Mouse (Mus musculus): ENCODE measurements around the gene Ltbp1. TPM values are rescaled to one million over a fixed set of nuclear protein-coding genes. Genes with fewer than 3 reads are reported as not detected.

The Ltbp1 gene
- polyA plus RNA-seq, 1 experiment, result 12.2 TPM

- Histone ChIP-seq H3K4me3 (ENCODE audit: low read depth, low read length) (no peak overlapping the region), H3K4me1 (ENCODE audit: control insufficient read depth, insufficient read depth, insufficient read length, low read length) (no peaks in the 10 kb centered on the region), H3K27ac (ENCODE audit: insufficient read depth, low read depth, low read length) (no peak overlapping the region), H3K36me3 (ENCODE audit: control insufficient read depth, insufficient read depth, low read length) (no peaks in the 10 kb centered on the region), H3K27me3 (ENCODE audit: control insufficient read depth, insufficient read depth, low read length) (no peaks in the 10 kb centered on the region)
- TF ChIP-seq POLR2A (IDR thresholded peaks at IDR 0.05; ENCODE audit: low read depth, low read length) (no peak), CTCF (IDR thresholded peaks at IDR 0.05; ENCODE audit: extremely low read depth, insufficient read length, insufficient replicate concordance, low read depth, low read length) (no peak)
- 40% methylated on average over 2 of the region's 2 CpGs for WGBS
These were observed 227.8 kb downstream of the Ltbp1 start for GRCm38 (mm10) chr17:75233206-75233605.

GRCm38 (mm10) chr17:75233923-75234322 is 228.6 kb downstream of the Ltbp1 start:
- no peak for TF ChIP-seq POLR2A (IDR thresholded peaks at IDR 0.05; ENCODE audit: low read depth, low read length)
- Histone ChIP-seq H3K27ac (ENCODE audit: insufficient read depth, low read depth, low read length) (no peak overlapping the region), H3K27me3 (ENCODE audit: control insufficient read depth, insufficient read depth, low read length) (no peaks in the 10 kb centered on the region), H3K4me3 (ENCODE audit: low read depth, low read length) (no peak overlapping the region), H3K4me1 (ENCODE audit: control insufficient read depth, insufficient read depth, insufficient read length, low read length) (no peaks in the 10 kb centered on the region), H3K36me3 (ENCODE audit: control insufficient read depth, insufficient read depth, low read length) (no peaks in the 10 kb centered on the region)
- 73% methylated on average over 4 of the region's 4 CpGs for WGBS

- Histone ChIP-seq H3K4me3 (ENCODE audit: low read depth, low read length) (no peak overlapping the region), H3K4me1 (ENCODE audit: control insufficient read depth, insufficient read depth, insufficient read length, low read length) (no peaks in the 10 kb centered on the region), H3K27me3 (ENCODE audit: control insufficient read depth, insufficient read depth, low read length) (no peaks in the 10 kb centered on the region), H3K27ac (ENCODE audit: insufficient read depth, low read depth, low read length) (no peak overlapping the region), H3K36me3 (ENCODE audit: control insufficient read depth, insufficient read depth, low read length) (no peaks in the 10 kb centered on the region)
- 85% methylated on average over 3 of the region's 3 CpGs for WGBS
- no peak for TF ChIP-seq CTCF (IDR thresholded peaks at IDR 0.05; ENCODE audit: extremely low read depth, insufficient read length, insufficient replicate concordance, low read depth, low read length)
- no peak for TF ChIP-seq POLR2A (IDR thresholded peaks at IDR 0.05; ENCODE audit: low read depth, low read length)
These were observed 230.4 kb downstream of the Ltbp1 start for GRCm38 (mm10) chr17:75235781-75236180.

- Histone ChIP-seq H3K4me3 (ENCODE audit: low read depth, low read length) (no peak overlapping the region), H3K27me3 (ENCODE audit: control insufficient read depth, insufficient read depth, low read length) (no peaks in the 10 kb centered on the region), H3K36me3 (ENCODE audit: control insufficient read depth, insufficient read depth, low read length) (no peaks in the 10 kb centered on the region), H3K4me1 (ENCODE audit: control insufficient read depth, insufficient read depth, insufficient read length, low read length) (no peaks in the 10 kb centered on the region), H3K27ac (ENCODE audit: insufficient read depth, low read depth, low read length) (no peak overlapping the region)
- 81% methylated on average over 2 of the region's 2 CpGs for WGBS
- no peak for TF ChIP-seq CTCF (IDR thresholded peaks at IDR 0.05; ENCODE audit: extremely low read depth, insufficient read length, insufficient replicate concordance, low read depth, low read length)
- TF ChIP-seq POLR2A (IDR thresholded peaks at IDR 0.05; ENCODE audit: low read depth, low read length), result no peak
These were observed 231.2 kb downstream of the Ltbp1 start for GRCm38 (mm10) chr17:75236543-75236942.

- Histone ChIP-seq H3K27ac (ENCODE audit: insufficient read depth, low read depth, low read length) (no peak overlapping the region), H3K36me3 (ENCODE audit: control insufficient read depth, insufficient read depth, low read length) (no peaks in the 10 kb centered on the region), H3K4me1 (ENCODE audit: control insufficient read depth, insufficient read depth, insufficient read length, low read length) (no peaks in the 10 kb centered on the region), H3K4me3 (ENCODE audit: low read depth, low read length) (no peak overlapping the region), H3K27me3 (ENCODE audit: control insufficient read depth, insufficient read depth, low read length) (no peaks in the 10 kb centered on the region)
- 77% methylated on average over 3 of the region's 3 CpGs for WGBS
- TF ChIP-seq POLR2A (IDR thresholded peaks at IDR 0.05; ENCODE audit: low read depth, low read length) (no peak), CTCF (IDR thresholded peaks at IDR 0.05; ENCODE audit: extremely low read depth, insufficient read length, insufficient replicate concordance, low read depth, low read length) (no peak)
These were observed 232.1 kb downstream of the Ltbp1 start for GRCm38 (mm10) chr17:75237456-75237855.

GRCm38 (mm10) chr17:75238655-75239054 is 233.3 kb downstream of the Ltbp1 start:
- H3K27ac ChIP-seq (ENCODE audit: insufficient read depth, low read depth, low read length), result no peak overlapping the region
- H3K4me1 ChIP-seq (ENCODE audit: control insufficient read depth, insufficient read depth, insufficient read length, low read length), result no peaks in the 10 kb centered on the region
- H3K4me3 ChIP-seq (ENCODE audit: low read depth, low read length), result no peak overlapping the region
- no peaks in the 10 kb centered on the region for H3K36me3 ChIP-seq (ENCODE audit: control insufficient read depth, insufficient read depth, low read length)
- WGBS, result 95% methylated on average over 2 of the region's 2 CpGs
- H3K27me3 ChIP-seq (ENCODE audit: control insufficient read depth, insufficient read depth, low read length), result no peaks in the 10 kb centered on the region
- no peak for TF ChIP-seq POLR2A (IDR thresholded peaks at IDR 0.05; ENCODE audit: low read depth, low read length)
- no peak for TF ChIP-seq CTCF (IDR thresholded peaks at IDR 0.05; ENCODE audit: extremely low read depth, insufficient read length, insufficient replicate concordance, low read depth, low read length)

GRCm38 (mm10) chr17:75239545-75239944 is 234.2 kb downstream of the Ltbp1 start:
- H3K27me3 ChIP-seq (ENCODE audit: control insufficient read depth, insufficient read depth, low read length), result no peaks in the 10 kb centered on the region
- H3K4me1 ChIP-seq (ENCODE audit: control insufficient read depth, insufficient read depth, insufficient read length, low read length), result no peaks in the 10 kb centered on the region
- TF ChIP-seq CTCF (IDR thresholded peaks at IDR 0.05; ENCODE audit: extremely low read depth, insufficient read length, insufficient replicate concordance, low read depth, low read length) (no peak), POLR2A (IDR thresholded peaks at IDR 0.05; ENCODE audit: low read depth, low read length) (no peak)
- H3K4me3 ChIP-seq (ENCODE audit: low read depth, low read length), result no peak overlapping the region
- H3K36me3 ChIP-seq (ENCODE audit: control insufficient read depth, insufficient read depth, low read length), result no peaks in the 10 kb centered on the region
- H3K27ac ChIP-seq (ENCODE audit: insufficient read depth, low read depth, low read length), result no peak overlapping the region
- 80% methylated on average over 3 of the region's 3 CpGs for WGBS

- Histone ChIP-seq H3K4me3 (ENCODE audit: low read depth, low read length) (no peak overlapping the region), H3K36me3 (ENCODE audit: control insufficient read depth, insufficient read depth, low read length) (no peaks in the 10 kb centered on the region), H3K27me3 (ENCODE audit: control insufficient read depth, insufficient read depth, low read length) (no peaks in the 10 kb centered on the region), H3K4me1 (ENCODE audit: control insufficient read depth, insufficient read depth, insufficient read length, low read length) (no peaks in the 10 kb centered on the region), H3K27ac (ENCODE audit: insufficient read depth, low read depth, low read length) (no peak overlapping the region)
- TF ChIP-seq CTCF (IDR thresholded peaks at IDR 0.05; ENCODE audit: extremely low read depth, insufficient read length, insufficient replicate concordance, low read depth, low read length) (no peak), POLR2A (IDR thresholded peaks at IDR 0.05; ENCODE audit: low read depth, low read length) (no peak)
- 89% methylated on average over 1 of the region's 1 CpGs for WGBS
These were observed 236.7 kb downstream of the Ltbp1 start for GRCm38 (mm10) chr17:75242086-75242485.
